Mouse (Mus musculus) stomach, embryonic 14.5 days (tissue): ENCODE measurements at regions not wholly inside any gene's neighbourhood (a gene's known extent, or its start where the extent isn't known, plus 50 kb on each side); places are given as distances from the start of the nearest gene placed in this dataset.

ENCODE experiments used
- ATAC-seq: fragments of 200-750 bp; cut with Nextera tagmentation; 2 replicates; pipeline ENCODE4 v1.8.0; 2017; ENCODE audit warnings: low read depth, moderate TSS enrichment; ENCODE audit not compliant: insufficient number of reproducible peaks, insufficient read depth, low FRiP score
- H3K27ac ChIP-seq: fragments of 300-500 bp; sonication (generic); 2 replicates; pipeline ENCODE4 v1.5.1; 2014; ENCODE audit warnings: mild to moderate bottlenecking, low read length, moderate library complexity, mixed read lengths
- H3K27me3 ChIP-seq: fragments of 300-500 bp; sonication (generic); 2 replicates; pipeline ENCODE4 v1.6.1; 2014; ENCODE audit warnings: low read length, control low read depth, mixed read lengths; ENCODE audit not compliant: control insufficient read depth, insufficient read depth
- H3K36me3 ChIP-seq: fragments of 300-500 bp; sonication (generic); 2 replicates; pipeline ENCODE4 v1.6.1; 2014; ENCODE audit warnings: mild to moderate bottlenecking, control low read depth, low read length, moderate library complexity, mixed read lengths; ENCODE audit not compliant: control insufficient read depth, insufficient read depth
- H3K4me1 ChIP-seq: fragments of 300-500 bp; sonication (generic); 2 replicates; pipeline ENCODE4 v1.6.1; 2014; ENCODE audit warnings: low read length, control low read depth, mixed read lengths; ENCODE audit not compliant: control insufficient read depth, insufficient read depth
- H3K4me2 ChIP-seq: fragments of 300-500 bp; sonication (generic); replicated peaks from 2 replicates; pipeline ENCODE4 v1.6.1; 2014; ENCODE audit warnings: low read depth, low read length, control low read depth
- H3K4me3 ChIP-seq: fragments of 300-500 bp; sonication (generic); 2 replicates; pipeline ENCODE4 v1.5.1; 2014; ENCODE audit warnings: low read depth, low read length, control low read depth
- H3K9ac ChIP-seq: fragments of 300-500 bp; sonication (generic); replicated peaks from 2 replicates; pipeline ENCODE4 v1.6.1; 2014; ENCODE audit warnings: low read depth, mild to moderate bottlenecking, control low read depth, low read length, moderate library complexity, mixed read lengths
- H3K9me3 ChIP-seq: fragments of 300-500 bp; sonication (generic); 2 replicates; pipeline ENCODE4 v1.6.1; 2016; ENCODE audit warnings: low read depth, low read length, control low read depth; ENCODE audit not compliant: control insufficient read depth
- WGBS: fragments of 180-500 bp; shearing (Covaris S2); extraction: QIAGEN DNeasy Blood & Tissue Kit; methylation state at CpG from one replicate; pipeline ENCODE4 v1.1.7; 2014; 5-methylcytosine and 5-hydroxymethylcytosine counted together

DNA sequence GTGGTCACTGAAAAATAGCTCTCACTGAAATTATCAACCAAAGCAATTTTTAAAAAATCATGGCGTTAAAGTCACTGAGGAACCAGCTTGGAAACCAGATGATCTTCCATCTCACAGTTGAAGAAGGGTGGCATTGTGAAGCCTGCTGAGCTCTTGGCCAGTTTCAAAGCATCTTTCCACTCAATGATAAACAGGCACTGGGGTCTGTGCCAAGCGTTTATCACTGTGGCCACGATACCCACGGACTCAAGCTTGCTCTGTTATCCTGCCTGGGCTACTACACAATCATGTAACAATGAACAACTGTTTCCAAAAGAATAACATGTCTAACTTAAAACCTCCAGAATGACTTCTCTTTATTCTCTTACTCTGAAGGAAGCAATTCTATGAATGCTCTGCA is 345.2 kb upstream of the Noct start:
- Histone ChIP-seq H3K27ac (no peak overlapping the region), H3K36me3 (no peaks in the 10 kb centered on the region), H3K4me3 (no peak overlapping the region), H3K9ac (no peak overlapping the region), H3K9me3 (no peaks in the 10 kb centered on the region), H3K4me2 (no peak overlapping the region), H3K4me1 (peaks cover 4% of the 10 kb centered on the region; the same call in 1 of the 2 replicates), H3K27me3 (no peaks in the 10 kb centered on the region)
- 86% methylated on average over 4 of the region's 4 CpGs for WGBS
- ATAC-seq = no peak

DNA sequence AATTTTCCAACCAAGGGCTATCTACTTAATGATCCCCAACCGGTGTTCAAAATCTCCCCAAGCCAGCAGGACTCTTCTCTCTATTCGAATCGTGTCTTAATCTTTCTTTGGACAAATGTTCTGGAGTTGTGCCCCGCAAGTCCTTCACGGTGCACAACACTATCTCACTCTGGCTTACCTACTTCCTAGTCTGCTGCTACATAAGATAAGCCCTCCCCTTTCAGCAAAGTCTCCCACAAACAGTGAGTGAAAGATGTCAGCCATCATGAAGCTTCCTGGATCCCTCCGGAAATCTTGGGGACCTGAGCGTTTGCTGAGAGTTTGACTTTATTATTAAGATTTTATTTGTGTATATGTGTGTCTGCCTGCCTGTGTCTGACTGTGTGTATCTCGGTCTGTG is 344.7 kb upstream of the Noct start:
- Histone ChIP-seq H3K9me3 (no peaks in the 10 kb centered on the region), H3K4me2 (no peak overlapping the region), H3K27ac (no peak overlapping the region), H3K36me3 (no peaks in the 10 kb centered on the region), H3K4me3 (no peak overlapping the region), H3K27me3 (no peaks in the 10 kb centered on the region), H3K9ac (no peak overlapping the region), H3K4me1 (peaks cover 4% of the 10 kb centered on the region; the same call in 1 of the 2 replicates)
- ATAC-seq = no peak
- 82% methylated on average over 8 of the region's 8 CpGs for WGBS

DNA sequence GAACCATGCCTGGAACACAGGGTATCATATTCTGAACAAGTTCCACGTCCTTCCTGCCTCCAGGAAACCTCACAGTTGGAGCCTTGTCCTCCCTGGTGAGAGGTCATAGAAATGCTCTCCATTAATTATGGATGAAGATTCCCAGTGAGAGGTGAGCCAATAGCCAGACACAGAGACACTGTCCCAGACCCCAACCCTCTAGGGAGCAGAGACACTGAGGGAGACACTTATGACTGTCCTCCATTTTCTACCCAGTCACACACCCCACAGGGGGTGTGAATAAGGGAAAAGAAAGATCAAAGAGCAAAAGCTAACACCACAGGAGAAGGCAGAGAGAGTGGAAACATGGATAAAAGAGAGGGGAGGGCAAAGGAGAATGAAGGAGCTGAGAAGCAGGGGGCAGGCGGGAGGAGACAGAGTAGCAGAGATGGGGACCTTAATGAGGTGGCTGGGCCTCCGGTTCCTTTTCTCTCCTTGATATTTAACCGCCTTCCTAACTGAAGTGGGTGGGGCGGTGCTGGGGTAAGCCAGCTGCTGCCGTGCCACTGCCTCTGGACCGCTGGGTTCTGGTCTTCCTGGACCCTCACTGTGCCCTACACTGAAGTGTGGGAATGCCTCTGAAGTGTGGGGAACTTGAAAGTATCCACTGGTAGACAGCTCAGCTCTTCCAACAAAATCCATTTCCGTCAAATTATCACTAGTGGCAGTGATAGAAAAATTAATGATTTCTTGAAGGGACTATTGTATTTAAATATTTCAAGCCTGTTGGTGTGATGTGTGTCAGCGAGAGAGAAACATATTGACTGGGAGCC is 342.6 kb upstream of the Noct start:
- Histone ChIP-seq H3K9ac (no peak overlapping the region), H3K36me3 (no peaks in the 10 kb centered on the region), H3K27ac (no peak overlapping the region), H3K27me3 (no peaks in the 10 kb centered on the region), H3K4me2 (no peak overlapping the region), H3K4me1 (peaks cover 4% of the 10 kb centered on the region; the same call in 1 of the 2 replicates), H3K4me3 (no peak overlapping the region), H3K9me3 (no peaks in the 10 kb centered on the region)
- no peak; the same call in 1 of the 2 replicates for ATAC-seq
- WGBS = 17% methylated on average over 9 of the region's 9 CpGs

DNA sequence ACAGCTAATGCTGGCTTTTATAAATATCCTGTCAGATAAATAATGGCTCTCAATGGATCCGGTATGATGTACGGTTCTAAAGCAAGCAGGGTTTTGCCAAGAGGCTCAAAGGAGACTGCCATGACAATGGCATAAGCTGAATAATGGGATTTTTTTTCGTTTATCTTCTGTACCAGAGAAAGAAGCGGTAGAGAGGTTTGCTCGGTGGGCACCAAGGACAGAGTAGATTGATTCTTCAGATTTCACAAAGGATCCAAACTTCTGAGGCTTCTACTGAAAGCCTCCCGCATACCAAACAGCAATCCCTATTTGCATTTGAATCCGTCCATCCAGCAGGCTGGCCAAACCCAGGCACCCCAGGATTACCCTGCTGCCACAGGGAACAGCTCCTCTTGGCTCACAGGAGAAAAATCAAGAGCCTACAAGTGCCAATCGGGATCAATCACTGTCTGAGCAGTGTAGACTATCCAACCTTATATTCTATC is 342.0 kb upstream of the Noct start:
- no peak overlapping the region for H3K27ac ChIP-seq
- no peak overlapping the region for H3K9ac ChIP-seq
- no peaks in the 10 kb centered on the region for H3K9me3 ChIP-seq
- H3K4me2 ChIP-seq = no peak overlapping the region
- no peaks in the 10 kb centered on the region for H3K27me3 ChIP-seq
- no peaks in the 10 kb centered on the region for H3K36me3 ChIP-seq
- H3K4me1 ChIP-seq = peaks cover 8% of the 10 kb centered on the region; the same call in 1 of the 2 replicates
- no peak overlapping the region for H3K4me3 ChIP-seq
- WGBS = 14% methylated on average over 8 of the region's 8 CpGs
- ATAC-seq = no peak

DNA sequence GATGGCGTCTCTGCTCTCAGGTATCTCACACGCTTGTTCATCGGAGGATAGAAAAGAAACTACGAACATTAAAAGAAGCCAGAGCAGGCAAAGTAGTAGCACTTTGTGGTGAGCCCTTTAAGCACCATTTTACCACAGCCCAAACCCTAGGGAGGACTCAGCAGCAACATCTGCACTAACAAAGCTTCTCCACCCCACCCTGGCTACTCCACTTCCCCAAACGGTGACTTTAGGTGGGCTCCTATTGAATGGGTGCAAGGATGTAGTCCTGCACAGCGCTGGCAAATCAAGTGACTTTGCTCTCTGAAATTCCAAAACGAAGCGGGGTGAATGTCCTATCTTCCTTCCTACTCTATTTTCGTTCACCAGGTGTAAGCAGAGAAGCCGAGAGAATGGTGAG is 337.9 kb upstream of the Noct start:
- no peak overlapping the region for H3K4me2 ChIP-seq
- H3K27me3 ChIP-seq = no peaks in the 10 kb centered on the region
- no peak overlapping the region for H3K4me3 ChIP-seq
- H3K36me3 ChIP-seq = no peaks in the 10 kb centered on the region
- peaks cover 8% of the 10 kb centered on the region; the same call in 1 of the 2 replicates for H3K4me1 ChIP-seq
- H3K9me3 ChIP-seq = no peaks in the 10 kb centered on the region
- WGBS = 74% methylated on average over 10 of the region's 10 CpGs
- no peak overlapping the region for H3K9ac ChIP-seq
- H3K27ac ChIP-seq = no peak overlapping the region
- ATAC-seq = no peak

DNA sequence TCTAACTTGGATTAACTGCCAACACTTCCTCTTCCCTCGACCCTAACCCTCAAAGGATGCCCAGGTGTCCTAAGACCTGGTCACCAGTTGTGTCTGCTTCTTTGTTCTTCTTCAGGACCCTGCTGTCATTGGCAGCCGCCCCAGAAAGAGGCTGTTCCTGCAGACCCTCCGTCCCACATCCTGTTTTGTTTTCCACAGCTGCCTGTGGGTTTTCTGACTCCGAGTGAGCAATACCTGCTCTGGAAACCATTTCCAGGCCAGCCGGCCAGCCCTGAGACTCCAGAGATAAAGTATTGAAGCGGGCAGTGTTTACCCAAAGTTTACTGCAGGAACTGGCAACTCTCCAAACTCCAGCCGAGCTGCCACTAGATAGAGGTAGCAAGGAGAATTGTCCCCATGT is 337.2 kb upstream of the Noct start:
- WGBS = 9% methylated on average over 7 of the region's 7 CpGs
- Histone ChIP-seq H3K36me3 (no peaks in the 10 kb centered on the region), H3K9me3 (no peaks in the 10 kb centered on the region), H3K27me3 (no peaks in the 10 kb centered on the region), H3K4me3 (no peak overlapping the region), H3K9ac (no peak overlapping the region), H3K4me2 (0 out of 2 replicates have a peak overlapping the region, but pooled peaks have one; percentile 8), H3K4me1 (0 out of 2 replicates have a peak, but pooled peaks cover 4% of the 10 kb centered on the region), H3K27ac (peak overlapping the region; percentile 36; the same call in 1 of the 2 replicates)
- 0 out of 2 replicates have a peak, but pooled peaks have one; percentile 49 for ATAC-seq

DNA sequence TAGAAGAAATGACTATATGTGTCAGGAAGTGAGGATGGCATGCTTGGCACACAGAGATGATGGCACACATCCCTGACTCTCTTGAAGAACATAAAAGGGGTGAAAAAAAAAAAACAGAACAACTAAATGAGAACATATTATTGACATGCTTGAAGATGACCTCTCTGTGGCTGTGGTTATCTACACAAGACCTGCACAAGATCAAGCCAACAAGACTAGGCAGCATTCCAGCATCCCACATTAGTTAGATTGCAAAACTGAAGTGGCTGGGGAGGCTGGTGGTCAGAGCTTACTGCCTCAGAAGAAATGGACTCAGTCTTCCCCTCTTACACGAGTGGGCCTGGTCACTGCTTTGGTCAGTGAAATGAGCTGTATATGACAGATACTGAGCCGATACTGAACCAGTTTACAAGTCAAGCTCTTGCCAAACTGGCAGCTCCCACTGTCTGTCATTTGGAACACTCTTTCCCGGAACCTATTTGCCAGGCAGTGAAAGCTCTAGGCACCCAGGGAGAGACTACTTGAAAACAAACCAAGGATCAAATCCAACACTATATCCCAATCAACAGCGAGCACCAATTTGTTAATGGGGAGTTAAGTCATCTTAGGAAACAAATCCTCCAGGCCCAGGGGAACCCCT is 335.6 kb upstream of the Noct start:
- ATAC-seq = no peak
- Histone ChIP-seq H3K9me3 (no peaks in the 10 kb centered on the region), H3K4me3 (no peak overlapping the region), H3K9ac (no peak overlapping the region), H3K4me1 (0 out of 2 replicates have a peak, but pooled peaks cover 4% of the 10 kb centered on the region), H3K4me2 (no peak overlapping the region), H3K27me3 (no peaks in the 10 kb centered on the region), H3K36me3 (no peaks in the 10 kb centered on the region), H3K27ac (no peak overlapping the region)
- WGBS = 88% methylated on average over 4 of the region's 4 CpGs

DNA sequence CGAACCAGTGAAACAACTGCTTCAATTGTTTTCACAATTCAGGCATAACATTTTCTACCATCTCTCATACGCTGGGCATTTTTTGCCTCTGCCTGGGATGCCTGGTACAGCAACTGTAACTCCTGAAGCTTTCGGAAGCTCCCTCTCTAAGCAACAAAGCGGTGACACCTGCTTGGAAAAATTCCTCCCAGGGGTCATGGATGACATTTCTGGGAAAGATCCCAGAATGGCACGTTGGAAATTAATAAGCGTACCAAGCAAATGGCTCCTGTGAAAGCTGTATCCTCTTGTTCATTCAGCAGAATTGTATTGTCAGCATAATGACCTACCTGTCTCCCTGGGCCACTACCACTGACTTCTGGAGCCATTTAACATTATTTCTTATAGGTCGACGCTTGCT is 333.7 kb upstream of the Noct start:
- Histone ChIP-seq H3K4me2 (no peak overlapping the region), H3K9me3 (no peaks in the 10 kb centered on the region), H3K4me1 (0 out of 2 replicates have a peak, but pooled peaks cover 4% of the 10 kb centered on the region), H3K9ac (no peak overlapping the region), H3K27ac (no peak overlapping the region), H3K36me3 (no peaks in the 10 kb centered on the region), H3K27me3 (no peaks in the 10 kb centered on the region), H3K4me3 (no peak overlapping the region)
- no peak for ATAC-seq
- WGBS = 86% methylated on average over 8 of the region's 8 CpGs
